Mouse (Mus musculus) hindbrain, embryonic 12.5 days (tissue): ENCODE results near the gene Tcp10c. TPM values are rescaled to one million over a fixed set of nuclear protein-coding genes. Genes with fewer than 3 reads are reported as not detected.

Experiments used
- polyA plus RNA-seq: library from polyadenylated mRNA; unstranded; fragments of >200 nt; fragmentation: Nextera tagmentation; extraction: Ambion mirVana; gene quantifications from 2 replicates; pipeline ENCODE4 v1.2.1, GENCODE M21; 2016

Gene Tcp10c
- polyA plus RNA-seq, 1 experiment from 2014 or later: not detected

Other genes with a start within 250 kb of the Tcp10c start
- not detected in 2 replicates for gene Unc93a, start 222.8 kb upstream of the Tcp10c start, polyA plus RNA-seq
- gene Smok2a, start 133.4 kb upstream of the Tcp10c start, polyA plus RNA-seq: not detected in 2 replicates
- gene Smok2b, start 124.3 kb upstream of the Tcp10c start, polyA plus RNA-seq: not detected in 2 replicates